Mouse (Mus musculus) B cell, adult 2 months (primary cell): ENCODE results near the gene Tspear.
A peak's percentile ranks its signal among the peaks of the same experiment; 100 is the strongest.
"Not testable (repeated sequence)": the region's sequence is repeated elsewhere in the genome, so short reads cannot be mapped to it uniquely, and the experiment has no call there.

Experiments
- DNase-seq, 2 experiments: peaks; one replicate each; pipeline ENCODE4 v3.0.0; 2022

Tspear gene

DNA sequence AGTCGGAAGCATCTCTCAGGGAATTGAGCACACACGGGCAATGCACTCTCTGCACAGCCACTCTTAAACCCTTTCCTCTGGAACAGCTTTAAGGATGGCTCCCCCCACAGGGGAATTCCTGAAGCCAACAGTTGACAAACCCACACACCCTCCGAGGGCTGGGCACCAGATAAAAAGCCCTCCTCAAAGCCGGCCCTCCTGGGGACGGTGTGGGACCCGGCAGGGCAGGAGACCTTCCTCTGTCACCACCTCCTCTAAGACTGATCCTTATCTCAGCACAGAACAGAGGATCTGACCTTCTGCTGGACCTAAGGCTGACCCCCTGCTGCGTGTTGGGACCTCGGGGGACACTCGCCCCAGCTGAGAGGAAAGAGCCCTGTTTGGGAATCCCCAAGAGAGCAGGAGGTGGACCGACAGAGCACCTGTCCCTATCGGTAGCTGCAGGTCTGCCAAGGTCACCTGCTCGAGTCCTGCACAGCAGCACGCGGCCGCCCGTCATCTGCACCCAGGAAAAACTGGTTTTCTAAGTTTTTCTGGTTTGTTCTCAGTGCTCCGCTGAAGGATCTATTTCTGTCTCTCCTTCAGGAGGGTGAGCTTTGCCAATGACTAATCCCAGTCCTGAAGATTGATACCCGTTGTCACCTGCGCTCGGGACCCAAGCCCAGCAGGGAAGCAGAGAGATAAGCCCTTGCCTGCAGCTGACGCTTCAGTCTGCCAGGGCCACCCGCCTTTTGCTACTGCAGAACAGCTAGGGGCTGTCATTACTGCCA, at the start of gene Tspear:
Gene Tspear, plus strand, starts transcription at position 675 of the 770 bp plus-strand sequence.
- no peak for DNase-seq

DNA sequence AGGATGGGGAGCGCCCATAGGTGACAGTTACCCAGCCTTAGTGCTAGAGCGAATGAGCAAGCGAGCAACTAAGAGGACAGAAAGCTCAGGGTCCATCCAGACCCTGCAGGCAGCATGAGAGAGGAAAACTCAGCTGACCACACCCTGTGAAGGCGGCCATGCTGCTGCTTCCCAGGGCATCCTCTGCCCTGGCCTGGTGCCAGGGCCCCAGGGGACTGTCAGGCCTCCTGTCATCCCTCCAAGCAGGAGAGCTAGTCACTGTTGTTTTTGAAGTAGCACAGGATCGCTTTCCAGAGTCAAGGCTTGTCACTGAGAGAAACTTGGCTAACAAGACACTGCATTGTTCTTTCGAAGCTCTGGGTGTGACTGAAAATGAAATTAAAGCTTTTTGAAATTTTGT, 47.4 kb upstream of the Tspear start:
- DNase-seq = no peak

DNA sequence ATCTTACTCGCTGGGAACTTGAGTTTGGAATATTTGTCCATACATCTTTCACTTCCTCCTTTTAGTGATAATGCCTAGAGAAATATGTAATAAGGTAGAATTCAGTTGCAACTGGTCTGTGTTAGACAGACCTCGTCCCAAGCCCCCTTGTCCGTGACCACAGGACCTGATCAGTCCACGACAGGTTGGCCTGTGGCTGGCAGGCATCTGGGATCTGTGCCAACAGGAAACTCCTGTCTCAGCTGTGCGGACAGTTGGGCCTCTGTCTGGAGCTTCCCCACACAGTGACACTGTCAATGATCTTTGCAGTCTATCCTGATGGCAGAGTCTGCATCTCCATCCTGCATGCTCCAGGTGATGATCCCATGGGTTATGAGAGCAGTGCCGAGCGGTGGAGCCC, 43.2 kb upstream of the Tspear start:
- DNase-seq = no peak

DNA sequence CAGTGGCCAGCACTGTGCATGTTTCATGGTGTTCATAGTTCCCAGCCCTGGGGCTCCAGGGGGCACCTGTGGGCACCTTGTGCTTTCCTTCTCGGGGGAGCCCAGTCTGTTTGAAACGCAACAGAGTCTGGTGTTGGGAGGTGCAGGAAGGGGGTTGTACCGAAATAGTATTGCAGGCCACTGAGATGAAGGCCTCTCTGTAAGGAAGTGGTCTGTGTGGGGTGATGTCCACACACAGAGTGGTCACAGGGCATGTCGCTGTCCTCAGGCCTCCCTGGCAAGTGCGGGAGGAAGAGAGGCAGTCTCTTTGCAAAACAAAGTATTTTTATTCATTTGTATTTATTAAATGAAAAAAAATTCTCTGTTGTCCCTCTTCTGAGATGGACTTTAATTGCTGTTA, 40.8 kb upstream of the Tspear start:
- DNase-seq = no peak

DNA sequence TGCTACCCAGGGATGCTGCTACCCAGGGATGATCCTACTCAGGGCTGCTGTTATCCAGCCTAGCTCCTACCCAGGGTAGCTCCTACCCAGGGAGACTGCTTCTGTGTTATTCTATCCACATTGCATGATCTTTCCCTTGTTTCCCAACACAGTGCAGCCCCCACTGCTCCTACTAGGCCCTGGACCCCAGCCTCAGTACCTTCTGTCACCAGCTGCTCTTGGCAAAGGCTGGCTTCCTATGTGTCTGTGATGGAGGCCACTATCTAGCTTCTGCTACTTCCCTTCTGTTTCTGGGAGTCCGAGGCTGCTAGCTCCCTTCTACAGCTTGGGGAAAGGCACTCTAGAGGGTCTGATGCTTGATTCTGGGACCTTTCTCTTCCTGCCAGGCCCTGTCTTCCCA, 38.9 kb upstream of the Tspear start:
- DNase-seq = no peak

DNA sequence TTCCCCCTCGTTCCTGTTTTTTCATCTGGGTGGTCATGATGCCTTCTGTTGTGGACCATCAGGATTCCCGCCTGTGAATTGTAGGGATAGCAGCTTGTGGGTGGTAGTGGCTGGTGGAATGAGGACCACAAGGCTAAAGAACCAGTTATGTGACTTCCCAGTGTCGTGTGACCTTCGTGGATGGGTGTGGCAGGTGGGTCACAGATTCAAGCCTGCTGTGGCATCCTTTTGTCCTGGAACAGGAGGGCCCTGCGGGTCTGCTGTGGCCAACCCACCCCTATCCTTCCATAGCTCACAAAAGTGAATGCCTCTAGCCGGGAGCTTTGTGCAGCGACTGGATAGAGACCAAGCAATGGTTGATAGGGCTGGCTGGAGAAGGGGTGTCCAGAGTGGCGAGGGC, 38.5 kb upstream of the Tspear start:
- DNase-seq = no peak

DNA sequence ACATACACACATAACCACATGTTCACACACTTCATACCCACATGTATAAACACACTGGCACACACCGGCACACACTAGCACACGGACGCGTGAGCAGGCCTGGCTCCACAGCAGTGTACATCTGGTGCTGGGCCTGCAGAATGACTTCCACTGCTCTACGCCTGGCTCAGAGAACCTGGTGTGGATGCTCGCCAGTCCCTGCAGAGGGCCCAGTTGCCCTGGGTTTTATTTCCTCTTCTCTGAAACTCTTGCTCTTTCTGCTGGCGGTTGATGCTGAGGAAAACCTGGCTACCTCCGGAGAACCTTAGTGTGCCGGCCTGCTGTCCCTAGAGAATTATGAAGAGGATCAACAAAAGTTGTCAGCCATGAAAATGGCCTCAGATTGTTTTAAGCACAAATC, 34.3 kb upstream of the Tspear start:
- peak; percentile 48 to 59 for DNase-seq

DNA sequence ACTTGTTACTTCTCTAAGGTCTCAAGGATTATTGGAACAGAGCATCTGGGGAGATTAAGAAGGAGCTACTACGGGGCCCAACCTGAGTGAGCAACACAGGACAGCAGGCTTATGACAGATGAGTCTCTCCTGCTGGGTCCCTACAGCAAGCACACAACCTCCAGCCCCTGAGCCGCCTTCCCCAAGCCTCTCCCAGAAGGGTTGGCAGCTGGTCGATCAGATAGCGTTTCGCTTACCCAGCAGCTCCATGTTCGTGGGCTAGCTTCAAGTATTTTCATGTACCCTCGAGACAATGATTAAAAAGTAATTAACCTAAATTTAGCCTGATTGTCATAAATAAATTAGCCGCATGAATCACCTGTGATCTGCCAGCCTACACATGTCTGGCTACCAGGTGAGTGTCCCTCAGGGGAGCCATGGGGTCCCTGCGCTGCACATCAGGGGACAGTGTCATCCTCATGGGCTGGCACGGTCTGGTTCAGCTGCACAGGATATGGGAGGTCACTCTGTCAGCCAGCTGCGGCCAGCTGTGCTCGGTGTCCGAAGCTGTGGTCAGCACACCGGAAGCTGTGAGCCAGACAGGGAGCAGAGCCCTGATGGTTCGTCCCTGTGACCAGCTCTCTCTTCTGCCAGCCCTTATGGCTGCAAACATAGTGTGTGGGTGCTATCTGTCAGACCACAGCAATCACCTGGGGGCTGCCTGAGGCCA, 27.9 kb upstream of the Tspear start:
- DNase-seq = no peak

DNA sequence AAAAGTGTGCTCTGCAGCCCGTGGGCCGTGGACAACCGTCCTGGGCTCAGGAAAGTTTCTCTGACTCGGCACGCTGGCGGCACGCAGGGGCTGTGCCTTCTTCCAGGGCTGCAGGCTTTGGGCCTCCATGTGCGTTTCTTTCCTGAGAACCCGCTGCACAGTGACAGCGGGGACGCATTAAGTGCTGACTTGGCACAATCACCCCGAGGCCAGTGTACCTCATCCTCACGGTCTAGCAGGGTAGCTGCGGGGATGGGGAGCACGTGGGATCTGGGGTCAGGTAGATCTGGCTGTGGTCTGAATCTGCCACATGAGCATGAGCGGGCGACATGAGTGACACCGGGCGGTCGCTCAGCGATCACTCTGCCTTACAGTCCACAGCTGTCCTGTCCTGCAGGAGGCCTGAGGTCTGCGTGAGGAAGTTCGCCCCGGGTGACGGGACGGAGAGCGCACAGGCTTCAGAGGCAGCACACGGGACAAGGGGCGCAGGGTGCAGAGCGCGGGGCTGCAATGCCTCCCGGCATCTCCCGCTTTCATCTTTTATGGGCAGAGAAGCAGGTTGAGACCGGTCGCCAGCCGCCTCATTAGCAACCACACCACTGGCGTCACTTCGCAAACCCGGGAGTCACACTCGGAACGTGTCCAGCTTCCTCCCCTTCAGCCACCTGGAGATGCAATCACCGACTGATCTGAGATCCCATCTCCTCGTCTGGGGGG, 22.3 kb upstream of the Tspear start:
- no peak for DNase-seq

DNA sequence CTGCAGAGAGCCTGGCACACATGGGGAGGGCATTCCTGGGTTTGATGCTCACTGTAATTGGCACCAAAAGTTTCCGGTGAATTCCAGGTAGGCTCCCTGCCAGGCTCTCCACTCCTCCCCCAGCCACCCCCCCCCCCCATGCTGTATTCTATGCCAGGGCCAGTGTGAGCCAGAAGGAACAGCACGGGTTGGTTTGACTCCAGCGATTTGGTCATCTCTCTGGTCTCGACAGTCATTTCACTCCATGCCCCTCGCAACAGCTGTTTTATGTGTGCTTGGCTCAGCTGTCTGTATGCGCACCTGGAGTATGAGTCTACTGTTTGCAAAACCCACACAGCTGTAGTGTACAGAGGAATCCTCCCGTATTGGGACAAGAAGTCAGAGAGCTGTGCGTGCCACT, 20.0 kb upstream of the Tspear start:
- DNase-seq = no peak

DNA sequence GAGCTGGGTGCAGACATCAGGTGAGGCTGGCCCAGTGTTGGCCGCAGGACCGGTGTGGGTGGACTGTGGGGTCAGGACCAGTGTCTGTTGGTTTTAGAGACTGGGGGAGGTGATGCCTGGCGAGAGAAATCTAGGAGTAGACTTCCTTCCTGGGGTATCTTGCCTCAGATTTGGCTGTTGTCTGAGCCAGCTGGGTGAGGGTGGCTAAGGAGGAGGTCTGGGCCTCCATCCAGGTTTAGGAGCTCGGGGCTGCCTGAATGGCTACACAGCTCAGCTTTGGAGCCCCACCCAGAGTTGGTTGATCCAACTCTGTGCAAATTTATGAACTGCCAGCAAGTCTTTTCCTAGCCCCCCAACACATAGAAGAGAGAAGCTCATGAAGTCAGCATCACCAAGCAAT, 19.0 kb upstream of the Tspear start:
- no peak for DNase-seq

DNA sequence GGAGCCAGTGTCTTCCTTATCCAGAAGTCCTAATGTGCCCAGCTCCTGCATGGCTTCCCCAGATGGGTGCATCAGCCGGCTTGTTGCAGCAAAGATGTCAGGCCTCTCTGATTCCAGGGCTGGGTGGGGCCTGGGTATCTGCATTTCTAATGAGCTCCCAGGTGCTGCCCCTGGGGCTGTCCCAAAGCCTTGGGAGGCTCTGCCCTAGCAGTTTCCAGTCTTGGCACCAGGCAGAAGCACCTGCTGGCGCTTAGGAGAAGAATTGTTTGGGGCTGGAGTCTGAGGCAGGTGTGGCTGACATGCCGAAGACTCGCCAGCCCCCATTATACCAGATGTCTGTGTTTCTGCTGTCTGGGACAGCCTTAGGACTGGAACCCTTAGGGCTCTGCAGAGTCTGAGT, 15.7 kb upstream of the Tspear start:
- DNase-seq = no peak

DNA sequence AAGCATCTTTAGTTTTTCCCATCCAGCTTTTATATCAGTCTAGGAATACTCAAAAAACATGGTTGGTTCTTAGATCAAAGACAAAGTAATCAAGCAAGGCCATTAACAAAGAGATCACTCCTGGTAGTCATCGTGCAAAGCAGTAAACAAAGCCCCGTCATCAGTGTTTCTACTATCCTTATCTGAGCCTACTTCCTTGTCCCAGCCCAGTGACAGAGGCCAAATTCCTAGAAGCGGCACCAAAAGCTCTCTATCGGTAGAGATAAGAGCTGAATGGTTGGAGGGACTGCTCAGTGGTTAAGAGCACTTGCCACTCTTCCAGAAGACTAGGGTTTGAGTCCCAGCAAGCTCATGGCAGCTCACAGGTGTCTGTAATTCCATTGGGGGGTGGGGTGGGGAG, 14.8 kb upstream of the Tspear start:
- DNase-seq = no peak

DNA sequence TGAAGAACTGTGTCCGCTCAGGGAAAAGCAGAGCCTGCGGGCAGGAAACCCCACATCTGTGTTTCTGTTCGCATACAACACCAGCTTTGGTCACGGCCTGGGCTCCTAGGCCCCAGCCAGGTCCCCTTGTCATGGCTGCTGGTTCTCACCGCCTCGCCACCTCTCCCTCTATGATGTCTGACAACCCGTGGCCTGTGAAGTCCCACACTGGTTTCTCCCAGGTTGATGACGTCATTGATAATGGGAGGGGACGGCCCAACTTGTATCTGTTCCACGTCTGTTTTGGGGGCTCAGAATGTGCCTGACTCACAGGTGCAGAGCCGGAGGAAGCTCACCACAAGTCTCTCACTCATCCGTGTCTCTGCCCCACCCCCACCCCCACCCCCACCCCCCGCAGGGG, 12.6 kb upstream of the Tspear start:
- DNase-seq = peak; percentile 73 to 80

DNA sequence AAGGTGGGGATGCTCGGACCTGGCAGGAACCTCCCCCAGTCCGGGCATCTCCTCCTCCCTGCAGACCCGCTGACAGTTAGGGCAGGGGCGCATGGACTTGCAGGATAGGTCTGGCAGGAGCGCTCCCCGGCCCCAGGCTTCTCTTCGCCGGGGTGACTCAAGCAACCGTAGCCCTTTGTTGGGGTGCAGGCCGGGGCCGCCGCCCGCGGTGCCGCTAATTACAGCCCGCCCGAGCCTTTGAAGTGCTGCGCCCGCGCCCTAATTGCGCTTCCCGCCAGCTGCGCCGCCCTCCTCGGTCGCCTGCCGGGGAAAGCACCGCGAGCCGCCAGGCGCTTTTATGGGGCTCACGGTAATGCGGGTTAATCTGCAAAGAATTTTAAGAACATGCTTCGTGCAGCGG, 8.8 kb upstream of the Tspear start:
- peak; percentile 54 to 57 for DNase-seq

DNA sequence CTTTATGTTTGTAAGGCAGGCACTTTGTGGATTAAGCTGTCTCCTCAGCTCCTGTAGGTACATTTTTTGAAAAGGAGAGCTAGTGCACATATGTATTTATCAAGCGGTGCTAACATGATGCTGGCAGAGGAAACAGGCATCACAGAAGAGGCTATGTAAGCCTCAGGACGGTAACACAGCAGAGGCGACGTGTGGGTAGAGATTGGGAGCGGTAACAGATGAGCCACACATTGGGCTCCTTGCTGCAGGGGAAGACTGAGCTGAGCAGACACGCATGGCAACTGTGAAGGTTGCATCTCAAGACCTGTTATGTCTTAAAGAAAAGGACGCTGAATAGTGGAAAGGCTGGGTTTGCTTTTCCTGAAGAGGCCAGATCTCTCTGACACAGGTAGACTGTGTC, 3.4 kb upstream of the Tspear start:
- DNase-seq = no peak

DNA sequence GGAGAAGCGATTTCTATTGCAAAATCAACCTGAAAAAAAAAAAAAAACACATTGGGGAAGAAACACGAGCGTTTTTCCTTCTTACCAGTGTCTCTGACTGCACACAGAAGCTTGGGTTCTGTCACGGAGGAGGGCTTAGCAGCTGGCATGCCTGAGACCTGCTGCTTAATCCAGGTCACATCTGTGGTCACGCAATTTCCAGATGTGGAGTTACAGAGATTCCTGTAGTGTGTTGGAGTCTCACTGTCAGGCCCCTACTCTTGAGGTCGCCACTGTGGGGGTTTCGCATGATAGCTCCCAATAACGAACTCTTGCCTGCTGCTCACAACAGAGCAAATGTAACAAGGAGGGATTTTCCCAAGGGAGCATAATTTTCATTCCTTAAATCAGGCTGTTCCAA, 2.2 kb upstream of the Tspear start:
- DNase-seq = no peak

DNA sequence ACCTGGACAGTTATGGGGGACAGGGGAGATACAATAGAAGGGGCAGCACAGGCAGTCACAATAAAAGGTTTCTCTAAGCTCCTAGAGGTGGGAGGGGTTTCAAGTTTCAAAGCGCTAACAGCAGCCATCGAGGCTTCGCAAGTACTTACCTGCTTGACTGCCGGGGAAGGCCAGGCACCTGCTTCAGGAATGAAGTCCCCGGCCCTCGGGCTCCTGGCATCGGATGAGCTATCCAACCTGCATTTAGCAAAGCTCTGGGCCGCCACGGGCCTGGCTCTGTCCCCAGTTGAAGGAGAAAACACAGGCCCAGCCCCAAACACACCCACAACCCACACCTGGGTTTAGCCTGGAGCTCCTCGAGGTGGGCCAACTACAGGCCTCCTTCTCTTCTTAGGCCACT, 652 bp downstream of the Tspear start:
- DNase-seq = no peak

DNA sequence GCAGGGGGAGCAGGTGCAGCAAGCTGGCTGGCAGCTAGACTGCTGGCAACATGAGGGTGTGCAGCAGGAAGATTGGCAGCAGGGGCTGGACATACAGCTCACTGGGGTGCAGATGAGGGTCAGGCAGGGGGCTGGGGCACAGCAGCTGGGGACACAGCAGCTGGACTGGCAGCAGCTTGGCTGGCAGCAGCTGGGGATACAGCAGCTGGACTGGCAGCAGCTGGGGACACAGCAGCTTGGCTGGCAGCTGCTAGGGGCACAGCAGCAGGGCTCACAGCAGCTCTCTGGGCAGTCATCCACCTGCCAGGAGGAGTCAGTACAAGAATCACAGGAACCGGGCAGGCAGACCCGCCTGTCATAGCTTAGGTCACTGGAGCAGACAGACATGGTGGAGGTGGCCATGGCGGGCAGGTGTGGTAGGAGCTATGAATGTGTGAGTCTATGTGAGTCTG, 4.0 kb downstream of the Tspear start, which contains the start of gene Gm19402:
Gene Gm19402, minus strand, starts transcription at position 402 of the 452 bp plus-strand sequence.
- DNase-seq = not testable (repeated sequence)

DNA sequence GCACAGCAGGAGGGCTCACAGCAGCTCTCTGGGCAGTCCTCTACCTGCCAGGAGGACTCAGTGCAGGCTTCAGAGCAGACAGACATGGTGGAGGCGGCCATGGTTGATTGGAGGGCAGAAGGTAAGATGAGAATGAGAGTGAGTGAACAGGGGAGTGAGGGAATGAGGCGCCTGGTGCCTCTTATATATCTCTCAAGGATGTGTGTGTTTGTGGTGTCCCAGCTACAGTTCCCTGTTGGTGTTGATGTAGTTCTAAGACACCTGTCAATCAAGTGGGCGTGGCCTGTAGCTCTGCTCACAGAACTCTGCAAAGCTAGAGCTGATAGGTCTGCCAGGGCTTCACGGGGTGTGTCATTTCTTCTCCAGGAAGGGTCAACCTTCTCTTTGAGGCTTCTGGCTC, 10.8 kb downstream of the Tspear start, which contains the start of gene Gm9508:
Gene Gm9508, minus strand, starts transcription at position 101 of the 400 bp plus-strand sequence.
- no peak for DNase-seq

DNA sequence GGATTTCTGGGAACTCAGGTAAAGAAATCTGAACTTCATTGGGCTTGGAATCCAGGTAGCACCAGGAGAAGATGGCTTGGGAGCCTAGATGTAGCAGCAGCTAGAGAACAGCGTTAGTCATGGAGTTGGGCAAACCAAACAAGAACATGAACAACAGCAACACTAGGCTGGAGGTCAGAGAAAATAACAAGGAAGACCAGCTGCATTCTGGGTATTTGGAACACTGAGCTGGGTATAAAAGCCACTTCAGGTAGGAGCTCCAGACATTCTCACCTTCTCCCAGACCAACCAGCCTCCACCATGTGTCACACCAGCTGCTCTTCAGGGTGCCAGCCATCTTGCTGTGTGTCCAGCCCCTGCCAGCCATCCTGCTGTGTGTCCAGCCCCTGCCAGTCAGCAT, 20.0 kb downstream of the Tspear start, which contains the start of gene Gm10272:
Gene Gm10272, plus strand, starts transcription at position 301 of the 400 bp plus-strand sequence.
- no peak for DNase-seq

DNA sequence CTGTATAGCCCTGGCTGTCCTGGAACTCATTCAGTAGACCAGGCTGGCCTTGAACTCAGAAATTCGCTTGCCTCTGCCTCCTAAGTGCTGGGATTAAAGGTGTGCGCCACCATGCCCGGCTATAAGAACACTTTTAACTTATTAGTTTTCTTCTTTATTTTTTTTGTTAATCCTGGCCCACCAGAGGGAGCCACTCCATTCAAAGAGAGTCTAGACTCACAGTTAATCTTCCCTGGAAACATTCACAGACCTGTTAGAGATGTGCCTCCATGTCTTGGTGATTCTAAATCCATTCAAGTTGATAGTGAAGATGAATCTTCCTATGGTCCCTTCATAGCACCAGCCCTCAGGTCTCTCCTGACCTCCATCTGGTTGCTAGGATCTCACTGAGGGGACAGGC, 23.5 kb downstream of the Tspear start:
- no peak for DNase-seq

DNA sequence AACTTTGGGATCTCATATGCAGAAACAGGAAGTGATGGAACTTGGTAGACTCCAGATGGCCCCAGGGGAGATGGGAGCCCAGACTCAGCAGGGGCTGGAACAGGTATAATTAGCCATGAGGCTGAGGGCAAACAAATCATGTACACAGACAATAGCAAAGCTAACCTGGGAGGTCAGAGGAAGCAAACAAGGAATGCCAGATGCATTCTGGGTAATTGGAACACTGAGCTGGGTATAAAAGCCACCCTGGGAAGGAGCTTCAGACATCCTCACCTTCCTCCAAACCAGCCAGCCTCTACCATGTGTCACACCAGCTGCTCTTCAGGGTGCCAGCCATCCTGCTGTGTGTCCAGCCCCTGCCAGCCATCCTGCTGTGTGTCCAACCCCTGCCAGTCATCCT, 24.8 kb downstream of the Tspear start, which contains the start of gene Gm10024:
Gene Gm10024, plus strand, starts transcription at position 301 of the 400 bp plus-strand sequence.
- not testable (repeated sequence) for DNase-seq
